Mouse (Mus musculus) kidney, adult 11 months (tissue): ENCODE measurements at regions not wholly inside any gene's neighbourhood (a gene's known extent, or its start where the extent isn't known, plus 50 kb on each side); places are given as distances from the start of the nearest gene placed in this dataset.

Source experiments
- DNase-seq: peaks from one replicate; pipeline ENCODE4 v3.0.0; 2022

DNA sequence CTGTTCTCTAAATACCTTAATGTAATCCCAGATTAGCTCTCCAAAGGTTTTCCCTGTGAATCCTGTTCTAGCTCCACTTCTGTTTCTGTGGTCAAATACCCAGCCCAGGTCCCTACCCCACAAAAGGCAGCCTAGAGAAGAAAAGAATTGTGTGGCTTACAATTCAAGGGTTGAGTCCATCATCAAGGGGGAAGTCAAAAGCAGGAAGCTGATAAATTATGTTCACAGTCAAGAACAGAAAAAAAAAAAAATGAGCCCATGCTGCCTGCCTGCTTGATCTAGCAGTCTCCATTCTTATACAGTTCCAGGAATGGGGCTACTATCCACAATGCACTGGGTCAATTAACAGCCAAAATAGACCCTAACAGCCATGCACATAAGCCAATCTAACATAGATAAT, 285.7 kb downstream of the Actr3 start:
- DNase-seq: no peak

DNA sequence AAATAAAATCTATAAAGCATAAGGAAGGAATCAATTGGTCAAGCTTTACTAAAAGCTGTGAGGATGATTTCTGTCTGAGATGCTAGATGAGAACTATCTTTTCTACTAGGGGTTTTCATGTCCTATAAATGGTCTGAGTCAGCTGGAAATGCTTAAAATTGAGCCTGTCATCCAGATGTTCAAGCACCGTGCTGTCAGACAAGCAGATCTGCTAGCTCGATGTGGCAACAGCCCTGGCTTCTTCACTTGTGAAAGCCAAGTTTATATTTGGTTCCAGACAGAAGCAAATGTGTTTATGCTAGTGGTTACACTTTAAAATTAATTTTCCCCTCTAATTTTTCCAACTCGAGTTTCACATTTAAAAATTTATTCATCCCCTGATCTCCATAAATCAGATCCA, 311.7 kb downstream of the Actr3 start:
- no peak for DNase-seq

DNA sequence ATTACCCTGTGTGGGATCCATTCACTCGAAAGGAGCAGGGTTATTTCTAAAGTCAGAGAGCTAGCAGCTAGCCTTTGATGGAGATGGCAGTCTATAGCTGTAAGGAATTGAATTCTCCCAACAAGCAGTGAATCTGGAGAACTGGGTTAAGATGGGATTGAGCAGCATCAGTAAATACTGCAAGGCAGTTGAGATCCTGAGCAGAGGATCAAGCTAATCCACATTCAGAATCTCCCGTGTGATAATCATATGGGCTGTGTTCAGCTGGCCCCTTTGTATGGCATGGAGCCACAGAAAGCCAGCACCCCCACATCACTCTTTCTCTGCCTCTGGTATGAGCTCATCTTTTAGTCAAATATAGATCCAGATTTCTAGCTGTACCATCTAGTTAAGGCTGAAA, 334.9 kb downstream of the Actr3 start:
- no peak for DNase-seq

GRCm38 (mm10) chr1:125084906-125085305, 350.6 kb downstream of the Actr3 start:
- no peak for DNase-seq

GRCm38 (mm10) chr1:125039572-125040326, 395.8 kb downstream of the Actr3 start:
- DNase-seq: no peak

- DNase-seq: no peak
These were observed 422.2 kb downstream of the Actr3 start for GRCm38 (mm10) chr1:125013301-125013700.

DNA sequence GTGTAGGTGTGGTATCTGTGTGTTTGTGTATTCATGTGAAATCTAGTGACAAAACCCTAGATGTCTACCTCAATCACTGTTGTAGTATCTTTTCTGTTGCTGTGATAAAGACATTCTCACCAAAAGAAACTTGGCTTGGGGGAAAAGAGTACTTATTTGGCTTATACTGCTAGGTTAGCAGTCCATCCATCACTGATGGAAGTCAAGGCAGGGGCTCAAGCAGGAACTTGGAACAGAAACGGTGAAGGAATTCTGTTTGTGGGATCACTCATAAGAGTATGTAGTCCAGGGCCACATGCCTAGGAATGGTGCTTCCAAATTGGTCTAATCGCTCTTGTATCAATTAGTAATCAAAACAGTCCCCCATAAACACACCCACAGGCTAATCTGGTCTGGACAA, 423.6 kb downstream of the Actr3 start:
- no peak for DNase-seq

- DNase-seq: no peak
These were observed 437.9 kb downstream of the Actr3 start for GRCm38 (mm10) chr1:124997577-124997976.

DNA sequence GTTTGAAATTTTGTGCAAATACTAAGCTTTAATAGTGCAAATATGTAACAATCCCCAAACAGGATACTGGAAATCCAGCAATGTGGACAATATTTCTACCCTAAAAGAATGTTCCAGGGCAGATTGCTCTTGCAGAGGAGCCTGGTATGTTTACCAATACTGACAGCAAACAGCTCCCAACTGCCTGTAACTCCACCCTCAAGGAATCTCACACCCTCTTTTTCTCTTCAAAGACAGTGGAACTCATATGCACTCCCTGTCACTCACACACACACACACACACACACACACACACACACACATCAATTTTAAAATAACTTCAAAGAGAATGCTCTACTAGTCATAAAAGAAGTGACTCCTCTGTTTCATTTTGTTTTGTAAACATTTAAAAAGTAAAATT, 484.7 kb downstream of the Actr3 start:
- no peak for DNase-seq

DNA sequence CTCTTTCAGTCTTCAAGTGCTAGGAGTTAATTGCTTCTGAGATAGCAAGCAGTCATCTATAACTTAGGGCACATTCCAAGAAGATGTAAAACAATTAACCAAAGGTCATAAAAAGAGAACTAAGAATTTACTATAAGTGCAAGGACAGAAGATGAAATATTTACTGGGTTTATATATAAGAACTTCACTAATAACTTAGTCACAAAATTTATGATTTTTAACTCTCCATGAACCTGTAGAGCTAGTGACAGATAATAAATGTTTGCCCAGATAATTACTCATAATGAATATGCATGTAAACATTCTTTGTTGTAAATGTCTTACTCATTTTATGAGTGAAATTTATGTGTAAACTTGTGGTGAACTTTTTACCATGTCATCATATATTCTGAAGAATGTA, 531.2 kb downstream of the Actr3 start:
- no peak for DNase-seq

GRCm38 (mm10) chr1:124871148-124871547, 564.4 kb downstream of the Actr3 start:
- no peak for DNase-seq

GRCm38 (mm10) chr1:124866248-124866647, 569.3 kb downstream of the Actr3 start:
- no peak for DNase-seq

- no peak for DNase-seq
These were observed 589.8 kb downstream of the Actr3 start for GRCm38 (mm10) chr1:124845681-124846080.

DNA sequence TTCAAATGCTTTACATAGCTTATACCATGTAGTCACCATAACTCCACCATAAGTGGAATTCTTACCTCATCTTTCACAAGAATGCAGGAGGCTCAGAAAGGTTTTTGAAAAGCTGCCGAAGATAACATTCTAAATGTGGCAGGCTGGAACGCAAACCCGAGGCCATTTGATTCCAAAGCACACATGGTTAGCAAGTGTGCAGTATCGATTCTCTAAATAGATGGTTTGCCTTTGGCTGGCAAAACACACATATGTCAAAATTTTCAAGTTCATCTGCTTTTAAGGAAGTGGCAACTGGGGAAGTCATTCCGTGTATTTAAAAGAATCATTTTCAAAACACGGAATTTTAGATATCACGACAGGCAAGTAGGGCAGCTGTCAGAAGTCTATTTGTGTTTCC, 609.8 kb downstream of the Actr3 start:
- no peak for DNase-seq

GRCm38 (mm10) chr1:124793026-124793425, 642.5 kb downstream of the Actr3 start:
- DNase-seq: no peak

DNA sequence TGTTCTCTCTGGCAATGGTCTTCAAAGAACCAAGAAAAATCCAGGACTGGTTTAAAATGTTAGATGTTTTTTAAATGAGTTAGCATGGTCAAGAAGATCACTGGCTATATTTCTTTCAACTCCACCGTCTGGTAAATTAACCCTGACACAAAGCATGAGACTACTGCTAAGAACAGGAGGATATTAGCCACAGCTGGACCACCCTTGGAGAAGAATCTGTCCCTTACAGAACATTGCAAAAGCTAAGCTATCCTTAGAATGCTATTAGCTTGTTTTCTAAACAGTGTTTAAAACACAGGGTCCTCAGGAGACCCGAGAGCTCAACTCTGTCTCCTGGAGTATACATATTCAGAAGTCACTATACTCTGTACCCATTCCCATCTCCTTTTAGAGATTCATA, 644.9 kb downstream of the Actr3 start:
- DNase-seq: no peak

DNA sequence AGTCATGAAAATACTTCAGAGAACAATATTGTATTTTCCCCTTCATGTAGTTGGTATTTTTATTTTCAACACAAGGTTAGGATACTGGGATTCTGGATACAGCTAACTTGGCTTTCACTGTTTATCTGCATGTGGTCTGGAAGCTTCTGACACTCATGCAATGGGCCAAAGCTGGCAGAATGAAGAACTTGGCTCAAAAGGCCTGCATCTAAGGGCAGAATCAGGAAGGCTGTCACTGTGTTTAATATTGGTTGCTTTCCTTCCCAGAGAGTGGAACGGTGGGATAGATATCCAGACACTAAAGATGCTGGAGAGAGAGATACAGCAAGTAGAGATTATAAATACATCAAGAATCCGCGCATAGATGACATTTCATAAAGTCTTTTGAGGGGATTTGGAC, 645.4 kb downstream of the Actr3 start:
- no peak for DNase-seq

GRCm38 (mm10) chr1:124783066-124783465, 652.5 kb downstream of the Actr3 start:
- DNase-seq: no peak

- DNase-seq: no peak
These were observed 657.8 kb downstream of the Actr3 start for GRCm38 (mm10) chr1:124777685-124778084.

DNA sequence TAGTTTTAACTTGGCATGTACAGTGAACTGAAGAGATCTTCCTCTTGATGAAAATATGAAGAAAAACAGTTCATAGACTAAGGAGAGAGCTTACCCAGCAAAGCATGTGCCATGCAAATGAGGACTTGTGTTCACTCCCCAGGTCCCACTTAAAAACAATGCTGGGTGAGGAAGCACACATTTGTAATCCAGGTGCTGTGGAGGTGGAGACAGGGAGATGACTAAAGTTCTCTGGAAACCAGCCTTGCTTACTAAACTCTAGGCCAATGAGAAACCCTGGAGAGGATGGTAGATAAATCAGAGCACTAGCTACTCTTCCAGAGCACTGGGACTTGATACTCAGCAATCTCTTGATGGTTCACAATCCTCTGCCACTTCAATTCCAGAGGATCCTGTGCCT, 678.8 kb downstream of the Actr3 start:
- no peak for DNase-seq

GRCm38 (mm10) chr1:124739777-124740176, 694.4 kb upstream of the Dpp10 start:
- DNase-seq: no peak

DNA sequence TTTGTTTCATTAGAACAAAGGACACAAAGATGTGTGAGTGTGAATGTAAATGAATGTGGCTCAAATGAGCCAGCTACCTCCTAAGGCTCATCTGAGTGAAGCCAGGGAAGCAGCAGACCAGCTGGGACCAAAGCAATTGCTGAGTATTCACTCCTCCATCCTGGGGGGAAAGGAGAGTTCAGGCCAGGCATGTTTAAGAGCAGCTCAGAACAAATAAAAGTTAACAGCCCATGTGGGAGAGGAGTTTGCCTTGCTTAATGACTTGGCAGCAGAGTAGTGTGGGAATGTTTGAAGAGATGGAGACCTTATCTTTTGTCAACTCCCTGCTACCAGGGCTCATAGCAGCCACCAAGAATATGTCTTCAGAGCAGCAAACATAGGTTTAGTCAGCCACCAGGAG, 685.0 kb upstream of the Dpp10 start:
- no peak for DNase-seq

DNA sequence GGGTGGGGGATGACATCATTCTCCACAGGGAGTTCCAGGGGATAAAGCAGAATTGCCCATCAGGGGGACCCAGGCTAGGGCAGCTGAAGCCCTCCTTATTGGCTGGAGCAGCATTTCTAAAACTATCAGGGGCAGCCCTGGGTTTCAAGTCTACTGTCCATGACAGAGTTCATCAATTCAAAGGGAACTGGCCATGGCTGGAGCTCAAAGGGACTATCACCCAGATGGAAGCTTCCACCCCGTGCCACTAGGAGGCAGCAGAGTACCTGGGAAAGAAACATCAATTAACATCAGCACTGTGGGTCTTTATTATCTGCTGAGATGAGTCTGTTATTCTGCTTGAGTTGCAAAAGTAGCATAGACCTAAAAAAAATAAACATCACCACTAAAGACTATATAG, 672.7 kb upstream of the Dpp10 start:
- peak; percentile 4 for DNase-seq

GRCm38 (mm10) chr1:124706246-124706645, 660.9 kb upstream of the Dpp10 start:
- DNase-seq: no peak

- DNase-seq: no peak
These were observed 629.1 kb upstream of the Dpp10 start for GRCm38 (mm10) chr1:124674420-124674819.
